Mouse (Mus musculus) MN1 (cell line): ENCODE results near the gene Rb1.

Experiments
- DNase-seq: peaks from one replicate; pipeline ENCODE4 v3.0.0-alpha.2; 2016; ENCODE audit warnings: low spot score

The Rb1 gene

DNA sequence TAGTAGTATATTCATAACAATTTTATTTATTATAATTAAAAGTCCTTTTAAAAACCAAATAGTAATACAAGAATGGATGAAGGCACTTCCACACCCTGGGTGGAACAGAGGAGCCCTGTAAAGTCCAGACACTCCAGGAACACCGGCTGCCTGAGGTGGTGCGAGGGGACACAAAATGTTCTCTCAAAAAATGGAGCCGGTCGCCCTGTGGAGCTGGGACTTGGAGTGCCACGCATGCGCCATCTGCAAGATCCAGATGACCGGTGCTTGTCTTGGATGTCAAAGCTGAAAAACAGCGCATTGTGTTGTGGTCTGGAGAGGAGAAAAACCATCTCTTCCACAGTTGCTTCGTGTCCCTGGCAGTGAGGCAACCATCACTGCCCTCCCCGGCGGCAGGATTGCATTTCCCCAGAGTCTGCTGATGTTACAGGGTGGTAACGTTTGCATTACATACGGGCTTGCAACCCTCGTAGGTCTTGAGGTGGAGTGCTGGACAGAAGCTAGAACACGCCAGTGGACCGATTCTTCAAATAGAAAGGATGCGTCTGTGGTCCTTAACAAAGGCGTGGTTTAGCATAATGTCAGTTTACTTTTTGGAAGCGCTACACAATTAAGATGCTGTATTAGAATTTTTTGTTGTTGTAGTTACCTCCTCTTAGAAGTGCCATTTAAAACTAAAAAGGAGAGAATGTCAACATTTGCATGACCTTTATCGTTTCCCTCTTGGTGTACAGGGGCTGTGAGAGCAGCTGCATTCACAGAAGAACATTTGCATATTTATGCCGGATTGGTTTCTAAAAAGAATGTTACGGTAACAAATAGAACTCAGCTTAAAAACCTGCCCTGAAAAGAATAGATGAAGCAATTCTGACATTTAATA, 9.5 kb upstream of the Rb1 start:
- DNase-seq: no peak

DNA sequence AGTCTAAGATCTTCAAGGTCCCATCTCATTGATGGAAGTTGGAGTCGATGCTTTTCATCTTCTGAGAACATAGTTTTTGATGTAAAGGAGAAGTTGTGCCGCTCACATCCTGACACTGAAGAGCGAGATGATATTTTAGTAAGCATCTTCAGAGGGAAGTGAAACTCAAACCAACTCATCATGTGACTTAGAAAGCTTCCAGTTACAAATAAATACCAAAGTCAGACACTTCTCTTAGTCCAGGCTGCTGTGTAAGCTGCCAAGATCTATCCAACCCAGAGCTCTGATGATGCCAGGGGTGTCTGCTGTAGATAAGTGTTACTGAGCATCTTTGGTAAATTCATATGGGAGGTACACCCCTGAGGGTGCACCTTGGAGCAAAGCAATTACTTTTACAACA, 8.3 kb upstream of the Rb1 start:
- no peak for DNase-seq

DNA sequence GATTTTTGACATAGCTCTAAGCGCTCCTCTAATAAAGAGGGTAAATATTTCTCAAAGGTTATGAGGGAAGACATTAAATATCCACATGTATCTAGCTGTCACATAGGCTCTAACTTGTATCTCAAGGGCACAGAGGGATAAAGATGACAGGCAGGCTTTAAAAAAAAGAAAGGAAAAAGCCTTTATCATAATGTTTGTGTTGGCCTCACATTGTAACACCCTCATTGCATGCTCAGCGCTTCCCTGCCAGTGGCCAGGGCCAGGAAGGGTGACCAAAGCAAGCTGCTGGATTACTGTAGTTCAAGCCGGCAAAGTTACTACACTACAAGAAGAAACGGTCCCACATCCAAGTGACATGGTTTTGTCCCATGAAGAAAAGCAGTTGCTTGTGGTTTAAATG, 5.8 kb upstream of the Rb1 start:
- DNase-seq: no peak

- DNase-seq: no peak
Observed at GRCm38 (mm10) chr14:73329871-73330270, 4.2 kb upstream of the Rb1 start.

- no peak for DNase-seq
Observed at GRCm38 (mm10) chr14:73326511-73326910, 889 bp upstream of the Rb1 start.

- DNase-seq: peak; percentile 53
Observed at GRCm38 (mm10) chr14:73324634-73325455, 777 bp downstream of the Rb1 start.

DNA sequence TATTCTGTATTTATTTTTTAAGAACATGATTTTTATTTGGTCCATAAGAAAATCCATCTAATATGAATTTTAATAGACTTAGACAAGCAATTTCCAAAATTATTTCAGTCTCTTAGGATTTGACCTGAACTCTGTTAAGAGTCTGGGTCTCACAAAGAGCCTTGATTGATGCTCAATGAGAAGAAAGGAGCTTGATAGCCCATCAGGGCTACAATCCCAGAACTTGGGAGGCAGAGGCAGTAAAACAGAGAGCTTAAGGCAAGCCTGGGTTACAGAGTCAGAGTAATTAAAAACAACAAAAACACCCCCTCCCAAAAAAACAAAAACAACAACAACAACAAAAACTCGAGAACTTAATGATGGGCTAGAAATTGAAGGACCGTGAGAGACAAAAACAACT, 1.7 kb downstream of the Rb1 start:
- DNase-seq: no peak

DNA sequence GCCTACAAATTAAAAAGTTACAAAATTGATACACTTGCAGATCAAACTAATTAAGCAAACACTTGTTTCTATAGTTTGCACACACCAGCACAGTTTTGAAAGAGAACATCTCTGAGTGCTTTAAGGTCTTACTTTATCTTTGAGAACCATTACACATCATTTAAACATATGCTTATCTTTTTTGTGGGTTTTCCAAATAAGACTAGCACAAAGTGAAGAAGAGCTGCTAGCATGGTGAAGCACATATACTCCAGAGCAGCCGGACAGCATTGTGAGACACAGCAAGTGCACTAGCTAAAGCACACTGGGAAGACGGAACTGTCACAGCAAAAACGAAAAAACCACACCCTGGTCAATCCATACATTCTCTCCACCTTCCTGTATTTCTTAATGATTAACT, 3.5 kb downstream of the Rb1 start:
- no peak for DNase-seq

- DNase-seq: no peak
Observed at GRCm38 (mm10) chr14:73316933-73317332, 8.7 kb downstream of the Rb1 start.

GRCm38 (mm10) chr14:73313864-73314263, 11.8 kb downstream of the Rb1 start:
- no peak for DNase-seq

DNA sequence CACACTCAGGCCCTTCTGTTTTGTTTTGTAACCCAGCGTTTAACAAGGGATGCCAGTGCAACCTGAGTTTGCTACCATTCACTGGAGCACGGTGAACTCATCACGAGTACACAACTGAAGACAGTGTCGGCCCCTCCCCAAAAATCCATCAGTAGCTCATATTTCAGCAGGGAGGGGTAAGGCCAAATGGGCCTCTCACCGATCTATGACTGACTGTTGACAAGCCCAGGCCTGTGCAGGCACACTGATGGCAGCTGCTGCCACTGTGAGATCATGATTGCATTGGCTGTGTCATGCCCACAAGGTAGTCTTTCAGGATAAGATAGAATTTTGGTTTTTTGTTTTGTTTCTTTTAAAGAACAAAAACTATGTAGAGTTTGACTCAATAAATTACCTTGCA, 12.2 kb downstream of the Rb1 start:
- no peak for DNase-seq

DNA sequence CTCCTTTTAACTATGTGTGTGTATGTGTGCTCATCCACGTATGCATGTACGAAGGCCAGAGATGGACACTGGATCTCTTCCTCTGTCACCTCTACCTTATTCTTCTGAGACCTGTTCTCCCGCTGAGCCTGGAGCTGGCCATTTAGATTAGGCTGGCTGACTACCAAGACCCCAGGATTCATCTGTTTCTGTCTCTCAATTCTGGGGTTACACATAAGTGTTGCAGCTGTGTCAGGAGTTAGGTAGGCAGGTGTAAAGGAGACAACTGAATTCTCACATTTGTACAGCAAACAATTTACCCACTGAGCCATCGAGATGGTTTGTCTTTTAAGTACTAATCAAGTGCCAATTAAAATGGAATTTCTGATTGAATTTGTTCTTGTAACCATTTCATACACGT, 12.7 kb downstream of the Rb1 start:
- DNase-seq: no peak

- no peak for DNase-seq
Observed at GRCm38 (mm10) chr14:73307490-73307889, 18.1 kb downstream of the Rb1 start.

GRCm38 (mm10) chr14:73303193-73303592, 22.4 kb downstream of the Rb1 start:
- DNase-seq: peak; percentile 61

DNA sequence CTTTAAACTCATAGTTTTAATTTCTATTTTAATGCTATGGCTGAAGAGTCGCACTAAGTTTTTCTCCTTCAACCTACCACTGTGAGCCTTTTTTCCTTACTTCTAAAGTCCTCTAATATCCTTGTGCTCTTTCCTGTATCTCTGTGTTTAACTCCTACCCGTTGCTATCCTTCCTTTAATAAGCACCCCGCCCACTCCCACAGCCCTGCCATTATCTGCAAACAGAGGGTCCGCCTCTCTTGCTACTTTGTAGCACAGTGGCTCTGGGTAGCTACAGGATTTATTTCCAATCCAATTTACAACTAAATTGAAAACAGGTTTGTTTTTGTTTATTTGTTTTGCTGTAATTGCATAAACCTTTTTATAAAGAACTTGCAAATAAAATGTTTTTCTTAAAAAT, 23.8 kb downstream of the Rb1 start:
- no peak for DNase-seq

DNA sequence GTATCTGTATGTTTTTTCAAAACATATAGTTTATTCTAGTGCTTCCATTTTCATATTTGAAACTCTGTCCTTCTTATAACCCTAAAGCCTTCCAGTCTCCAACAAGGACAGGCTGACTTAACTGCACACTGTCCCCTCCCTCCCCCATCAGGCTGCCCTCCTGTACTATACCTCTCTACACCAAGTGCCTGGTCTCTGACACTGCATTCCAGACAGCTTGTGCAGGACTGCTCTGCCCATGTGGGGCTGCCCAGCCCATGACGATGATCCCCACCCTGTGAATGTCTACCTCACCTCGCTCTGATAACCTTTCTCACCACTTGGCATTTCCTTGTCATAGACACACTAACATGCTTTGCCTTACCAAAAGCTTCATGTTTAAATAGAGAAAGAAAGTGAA, 30.1 kb downstream of the Rb1 start:
- DNase-seq: no peak

DNA sequence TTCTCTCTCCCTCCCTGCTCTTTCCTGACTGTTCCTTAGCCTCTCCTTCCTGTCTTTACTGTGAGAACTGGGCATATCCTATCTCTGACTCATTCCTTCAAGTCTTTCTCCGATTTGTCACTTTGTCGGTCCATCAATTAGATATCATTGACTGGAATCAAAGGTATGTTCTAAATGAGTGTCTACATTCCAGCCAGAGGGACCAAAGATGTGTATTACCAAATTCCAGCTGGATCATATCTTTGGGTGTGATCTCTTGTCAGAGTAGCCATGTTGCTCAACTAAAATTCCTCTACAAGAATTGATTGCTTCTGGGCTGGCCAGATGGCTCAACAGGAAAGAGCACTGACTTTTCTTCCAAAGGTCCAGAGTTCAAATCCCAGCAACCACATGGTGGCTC, 32.0 kb downstream of the Rb1 start:
- no peak for DNase-seq

- DNase-seq: no peak
Observed at GRCm38 (mm10) chr14:73292434-73292833, 33.2 kb downstream of the Rb1 start.

- DNase-seq: no peak
Observed at GRCm38 (mm10) chr14:73289915-73290314, 35.7 kb downstream of the Rb1 start.

GRCm38 (mm10) chr14:73280996-73281395, 44.6 kb downstream of the Rb1 start:
- DNase-seq: peak; percentile 10

DNA sequence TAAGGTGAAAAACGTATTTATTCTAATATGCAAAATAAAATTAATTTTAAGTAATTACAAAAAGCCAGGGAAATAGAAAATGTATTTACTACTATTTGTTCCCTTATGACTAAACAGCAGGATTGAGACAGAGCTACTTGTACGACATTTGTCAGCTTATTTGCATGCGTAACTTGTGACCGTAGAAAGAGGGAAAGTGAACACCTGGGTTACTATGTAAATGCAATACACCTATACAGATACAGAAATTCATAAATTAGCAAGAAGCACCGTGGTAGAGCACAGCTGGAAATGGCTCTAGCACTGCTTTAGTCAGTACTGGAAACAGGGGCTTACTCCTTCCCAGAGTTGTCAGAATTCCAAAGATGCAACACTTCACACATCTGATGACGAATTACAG, 46.5 kb downstream of the Rb1 start:
- DNase-seq: no peak

- no peak for DNase-seq
Observed at GRCm38 (mm10) chr14:73271807-73272206, 53.8 kb downstream of the Rb1 start.

DNA sequence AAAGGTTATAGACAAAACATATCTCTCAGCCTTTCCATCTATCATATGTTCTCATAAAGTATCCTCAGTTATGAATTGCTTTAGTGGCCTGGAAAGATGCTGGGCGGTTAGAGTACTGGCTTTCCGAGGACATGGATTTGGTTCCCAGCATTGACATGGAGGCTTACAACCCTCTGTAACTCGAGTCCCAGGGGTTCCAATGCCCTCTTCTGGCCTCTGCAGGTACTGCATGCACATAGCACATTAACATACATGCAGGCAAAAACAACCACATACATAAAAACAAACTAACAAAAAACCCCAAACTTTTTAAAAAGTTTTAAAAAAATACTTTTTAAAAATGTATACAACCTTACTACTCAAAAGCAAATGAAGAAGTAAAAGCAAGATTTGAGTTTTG, 59.5 kb downstream of the Rb1 start:
- no peak for DNase-seq
